Mouse (Mus musculus) CH12F3 (cell line): ENCODE results near the gene Trpv2.
"Not testable (repeated sequence)": the region's sequence is repeated elsewhere in the genome, so short reads cannot be mapped to it uniquely, and the experiment has no call there.

ENCODE experiments used
- in situ Hi-C: fragments of 300-500 bp; cut with MboI; formaldehyde crosslinking; loops from 2 replicates; pipeline ENCODE4 v1.14.3; 2020; ENCODE audit warnings: low sequenced_read_pairs

Gene Trpv2

DNA sequence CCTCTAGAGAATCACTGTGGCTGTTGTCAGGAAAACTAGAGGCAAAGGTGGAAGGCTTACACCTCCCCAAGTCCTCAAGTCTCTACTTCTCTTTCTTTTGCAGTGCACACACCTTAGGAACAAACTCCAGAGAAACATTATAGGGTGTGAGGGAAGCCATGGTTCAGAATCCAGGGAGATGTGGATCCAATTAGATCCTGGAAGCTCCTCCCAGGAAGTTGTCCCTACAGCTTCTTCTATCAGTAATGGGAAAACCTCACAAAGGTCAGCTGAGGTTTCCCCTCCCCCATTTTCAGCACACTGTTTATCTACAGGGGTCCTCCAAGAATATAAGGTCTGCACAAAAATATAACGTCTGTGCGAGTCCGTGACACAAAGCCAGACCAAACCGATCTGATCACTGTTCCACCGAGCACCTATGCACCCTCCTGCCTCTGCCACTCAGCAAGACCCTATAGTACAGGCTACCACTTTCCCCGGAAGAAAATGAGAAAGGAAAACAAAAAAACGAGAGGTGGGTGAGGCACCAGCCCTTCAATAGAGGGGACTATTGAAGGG lies 72.8 kb downstream of the Trpv2 start:
- in situ Hi-C loops, result no loop called here

- in situ Hi-C loops, result no loop called here
Observed at GRCm38 (mm10) chr11:62647661-62648590, 73.6 kb downstream of the Trpv2 start, which contains the start of gene Lrrc75a. Lrrc75a (minus strand) TSS chr11:62648523.

DNA sequence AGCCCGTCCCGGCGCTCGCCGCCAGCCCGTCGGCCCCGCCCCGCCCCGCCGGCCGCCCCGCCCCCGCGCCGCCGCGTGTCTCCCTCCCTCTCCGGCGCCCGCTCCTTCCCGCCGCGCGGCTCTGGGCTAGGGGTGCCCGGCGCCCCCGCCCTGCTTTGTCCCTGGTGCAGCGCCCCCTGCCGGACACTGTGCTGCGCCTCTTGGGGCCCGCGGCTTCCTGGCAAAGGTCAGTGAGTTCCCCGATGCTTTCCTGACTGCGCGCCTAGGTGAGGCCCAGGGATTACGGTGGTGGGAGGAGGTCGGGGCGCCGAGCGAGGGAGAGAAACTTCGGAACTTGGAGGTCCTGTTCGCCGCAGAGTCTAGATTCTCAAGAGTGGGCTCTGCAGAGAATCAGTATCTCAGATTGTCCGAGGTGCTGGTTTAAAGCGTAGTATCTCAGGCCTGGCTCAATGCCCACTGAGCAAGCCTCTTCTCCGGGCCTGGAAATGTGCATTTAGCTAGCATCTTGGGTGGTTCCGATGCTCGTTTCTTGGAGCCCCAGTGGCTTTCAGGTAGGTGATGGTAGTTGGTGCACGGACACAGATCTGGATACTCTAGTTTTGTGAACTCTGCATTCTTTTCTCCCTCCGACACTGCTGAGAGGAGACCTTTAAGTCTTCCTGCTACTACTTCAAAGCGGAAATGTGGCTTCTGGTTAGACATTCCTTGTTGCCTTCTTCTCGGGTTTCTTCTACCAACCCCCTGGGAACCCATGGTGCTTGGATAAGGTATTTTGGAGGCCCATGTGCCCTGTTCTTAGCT lies 74.5 kb downstream of the Trpv2 start, which contains the start of gene Mmgt2:
Gene Mmgt2 (plus strand): TSS at position 74 of the 801 bp plus-strand sequence.
- in situ Hi-C loops, result no loop called here

GRCm38 (mm10) chr11:62649803-62650202 lies 75.5 kb downstream of the Trpv2 start:
- in situ Hi-C loops, result not testable (repeated sequence)
